Comparison of ENCODE assay signal across 12 mouse cellular contexts in genomic region chr19:7148096-7148495, GRCm38 (mm10). TPM values are rescaled to one million over a fixed set of nuclear protein-coding genes. Genes with fewer than 3 reads are reported as not detected.
DNase-seq lines count a peak whose midpoint lies in the region; ATAC-seq and TF ChIP-seq lines count a peak whose summit lies in the region.
"Had no signal": no experiment of that assay in that cellular context is flagged by ENCODE, and none has a peak within 500 bp of the region (broad histone marks: within the 10 kb centered on the region; RNA-seq: fewer than 3 reads in every experiment).

No protein-coding gene starts in this region.

- peaks cover 61% of the 10 kb centered on the region for H3K4me1 ChIP-seq in hindbrain, embryonic 12.5 days
- H3K4me1 ChIP-seq in hindbrain, embryonic 11.5 days (replicated peaks; ENCODE audit: control insufficient read depth, insufficient read depth, low read length), result peaks cover 16% of the 10 kb centered on the region
- peaks cover 53% of the 10 kb centered on the region for H3K4me1 ChIP-seq in forebrain, embryonic 14.5 days (ENCODE audit: control insufficient read depth, insufficient read depth, low read length)
- peaks cover 31% of the 10 kb centered on the region for H3K4me1 ChIP-seq in heart, embryonic 12.5 days (replicated peaks)
- H3K4me1 ChIP-seq in heart, adult 2 months (ENCODE audit: control insufficient read depth, insufficient read depth, low read length), result peaks cover 4% of the 10 kb centered on the region

- H3K27ac ChIP-seq in hindbrain, embryonic 12.5 days, result peak overlapping the region; percentile 25; the same call in 1 of the 2 replicates
- H3K27ac ChIP-seq in hindbrain, embryonic 11.5 days (ENCODE audit: low read depth, low read length), result no peak overlapping the region
- H3K27ac ChIP-seq in forebrain, embryonic 14.5 days (ENCODE audit: low read depth, low read length), result peak overlapping the region; percentile 86
- H3K27ac ChIP-seq in heart, embryonic 12.5 days (ENCODE audit: poor library complexity, severe bottlenecking), result no peak overlapping the region
- H3K27ac ChIP-seq in heart, adult 2 months, result no peak overlapping the region
- H3K27ac ChIP-seq: liver, embryonic 13.5 days had no signal

- peak overlapping the region; percentile 3; the same call in 1 of the 2 replicates for H3K9ac ChIP-seq in hindbrain, embryonic 12.5 days
- H3K9ac ChIP-seq in hindbrain, embryonic 11.5 days (ENCODE audit: low read depth, low read length), result no peak overlapping the region
- no peak overlapping the region for H3K9ac ChIP-seq in forebrain, embryonic 14.5 days (ENCODE audit: low read length)
- no peak overlapping the region for H3K9ac ChIP-seq in heart, embryonic 12.5 days
- H3K9ac ChIP-seq in heart, adult 2 months (ENCODE audit: low read depth, low read length), result no peak overlapping the region
- H3K9ac ChIP-seq: liver, embryonic 13.5 days had no signal

- ATAC-seq in hindbrain, embryonic 12.5 days (ENCODE audit: low FRiP score), result no peak
- no peak for ATAC-seq in hindbrain, embryonic 11.5 days (ENCODE audit: low FRiP score)
- peak; percentile 38 for ATAC-seq in forebrain, embryonic 14.5 days
- no peak for ATAC-seq in heart, embryonic 12.5 days (ENCODE audit: insufficient number of reproducible peaks, low FRiP score)

- H3K4me3 ChIP-seq in hindbrain, embryonic 12.5 days, result no peak overlapping the region
- H3K4me3 ChIP-seq in hindbrain, embryonic 11.5 days (ENCODE audit: low read depth, low read length), result no peak overlapping the region
- H3K4me3 ChIP-seq in forebrain, embryonic 14.5 days (ENCODE audit: low read depth, low read length), result no peak overlapping the region
- H3K4me3 ChIP-seq in heart, embryonic 12.5 days, result no peak overlapping the region
- H3K4me3 ChIP-seq in heart, adult 2 months, result no peak overlapping the region
- H3K4me3 ChIP-seq: liver, embryonic 13.5 days had no signal

- no peaks in the 10 kb centered on the region for H3K9me3 ChIP-seq in hindbrain, embryonic 12.5 days (replicated peaks)
- no peaks in the 10 kb centered on the region for H3K9me3 ChIP-seq in hindbrain, embryonic 11.5 days (ENCODE audit: control insufficient read depth, low read length)
- no peaks in the 10 kb centered on the region for H3K9me3 ChIP-seq in forebrain, embryonic 14.5 days (replicated peaks; ENCODE audit: control insufficient read depth, low read length)
- H3K9me3 ChIP-seq in heart, embryonic 12.5 days (replicated peaks), result no peaks in the 10 kb centered on the region
- H3K9me3 ChIP-seq: liver, embryonic 13.5 days had no signal

- WGBS in hindbrain, embryonic 12.5 days, result 45% methylated on average over 4 of the region's 4 CpGs
- WGBS in hindbrain, embryonic 11.5 days, result 52% methylated on average over 4 of the region's 4 CpGs
- WGBS in forebrain, embryonic 14.5 days, result 45% methylated on average over 4 of the region's 4 CpGs
- WGBS in heart, embryonic 12.5 days, result 46% methylated on average over 4 of the region's 4 CpGs
- WGBS in heart, adult 2 months, result 35% methylated on average over 4 of the region's 4 CpGs

- TF ChIP-seq POLR2A in brain, embryonic 14.5 days (IDR thresholded peaks at IDR 0.05; ENCODE audit: borderline replicate concordance, extremely low read depth, insufficient read depth, insufficient read length, poor library complexity, severe bottlenecking), result no peak
- no peak for TF ChIP-seq POLR2A in heart, adult 2 months (IDR thresholded peaks at IDR 0.05; ENCODE audit: insufficient read depth, low read depth, low read length)

- peaks cover 26% of the 10 kb centered on the region for H3K27me3 ChIP-seq in hindbrain, embryonic 12.5 days
- peaks cover 6% of the 10 kb centered on the region for H3K27me3 ChIP-seq in hindbrain, embryonic 11.5 days (ENCODE audit: control insufficient read depth, insufficient read depth, low read length)
- H3K27me3 ChIP-seq in forebrain, embryonic 14.5 days (replicated peaks; ENCODE audit: control insufficient read depth, insufficient read depth, low read length), result no peaks in the 10 kb centered on the region
- H3K27me3 ChIP-seq in heart, embryonic 12.5 days (replicated peaks), result peaks cover 74% of the 10 kb centered on the region
- peaks cover 2% of the 10 kb centered on the region; the same call in 1 of the 2 replicates for H3K27me3 ChIP-seq in heart, adult 2 months (ENCODE audit: control insufficient read depth, insufficient read depth, low read length)

- TF ChIP-seq CTCF in brain, embryonic 14.5 days (IDR thresholded peaks at IDR 0.05; ENCODE audit: borderline replicate concordance, extremely low read depth, insufficient read depth, insufficient read length), result no peak
- TF ChIP-seq CTCF in heart, adult 2 months (IDR thresholded peaks at IDR 0.05), result no peak

- DNase-seq in hindbrain, embryonic 11.5 days (ENCODE audit: low spot score), result no peak
- peak; percentile 81 for DNase-seq in brain, embryonic 14.5 days (ENCODE audit: low read depth)
- DNase-seq in forebrain, embryonic 14.5 days (ENCODE audit: low spot score), result peak; percentile 74
- DNase-seq in left cerebral cortex, postnatal 14 days (ENCODE audit: low spot score in 2 of 2), result peak; percentile 56 to 61
- no peak for DNase-seq in lung, postnatal 25 days (ENCODE audit: low spot score)
- no peak for DNase-seq in heart, adult 2 months
- DNase-seq: adrenal gland, adult 8-10 months; liver, embryonic 13.5 days; lung, postnatal 4 days had no signal

- intact Hi-C loops in left cerebral cortex, postnatal 14 days (cut with DNase I), result no loop called here
- intact Hi-C loops in heart, adult 2 months (cut with DNase I), result no loop called here

- H3K79me2 ChIP-seq in heart, adult 2 months (replicated peaks; ENCODE audit: control insufficient read depth, insufficient read depth, low read length), result no peaks in the 10 kb centered on the region

- H3K4me2 ChIP-seq in hindbrain, embryonic 12.5 days (replicated peaks), result no peak overlapping the region
- no peak overlapping the region for H3K4me2 ChIP-seq in hindbrain, embryonic 11.5 days (replicated peaks; ENCODE audit: low read depth, low read length)
- H3K4me2 ChIP-seq in forebrain, embryonic 14.5 days (ENCODE audit: low read length), result no peak overlapping the region
- H3K4me2 ChIP-seq in heart, embryonic 12.5 days, result no peak overlapping the region
- H3K4me2 ChIP-seq: liver, embryonic 13.5 days had no signal

- H3K36me3 ChIP-seq in hindbrain, embryonic 12.5 days, result no peaks in the 10 kb centered on the region
- H3K36me3 ChIP-seq in hindbrain, embryonic 11.5 days (ENCODE audit: control insufficient read depth, insufficient read depth, low read length), result no peaks in the 10 kb centered on the region
- no peaks in the 10 kb centered on the region for H3K36me3 ChIP-seq in forebrain, embryonic 14.5 days (ENCODE audit: control insufficient read depth, insufficient read depth, low read length)
- H3K36me3 ChIP-seq in heart, embryonic 12.5 days, result no peaks in the 10 kb centered on the region
- H3K36me3 ChIP-seq in heart, adult 2 months (ENCODE audit: control insufficient read depth, insufficient read depth, low read length), result no peaks in the 10 kb centered on the region
- H3K36me3 ChIP-seq: liver, embryonic 13.5 days had no signal

- no peak for TF ChIP-seq EP300 in heart, adult 2 months (IDR thresholded peaks at IDR 0.05; ENCODE audit: insufficient read depth, low read depth, low read length)

RNA-seq across cellular contexts. Expression of gene Flrt1, which starts 42.6 kb away (rescaled TPM):
- 5.5 and 6.6 TPM in 2 replicates for polyA plus RNA-seq in hindbrain, embryonic 12.5 days (2016; fragmentation: Nextera tagmentation; extraction: Ambion mirVana)
- polyA plus RNA-seq in hindbrain, embryonic 11.5 days (2014; fragmentation: Nextera tagmentation; extraction: Ambion mirVana), result 4.6 and 5.6 TPM in 2 replicates
- polyA plus RNA-seq in brain, embryonic 14.5 days (2012; rRNA removed), result 2.5 and 4.3 TPM in 2 replicates
- 9.5 and 12.2 TPM in 2 replicates for polyA plus RNA-seq in forebrain, embryonic 14.5 days (2014; fragmentation: Nextera tagmentation; extraction: Ambion mirVana)
- total RNA-seq in left cerebral cortex, postnatal 14 days (2021), result 10 to 100 TPM; 33.0 to 35.2 TPM
- 0.81 and 0.87 TPM in 2 replicates for polyA plus RNA-seq in heart, embryonic 12.5 days (2016; fragmentation: Nextera tagmentation; extraction: Ambion mirVana)
- total RNA-seq in heart, adult 2 months (2021), result 1 to 10 TPM; 1.1 to 1.2 TPM
- 0.84 and 0.94 TPM in 2 replicates for polyA plus RNA-seq in heart, adult 2 months (2012; rRNA removed)
- total RNA-seq: CH12.LX had no signal

RNA-seq across cellular contexts. Expression of gene Otub1, which starts 58.0 kb away (rescaled TPM):
- polyA plus RNA-seq in hindbrain, embryonic 12.5 days (2016; fragmentation: Nextera tagmentation; extraction: Ambion mirVana), result 217 and 218 TPM in 2 replicates
- 246 and 250 TPM in 2 replicates for polyA plus RNA-seq in hindbrain, embryonic 11.5 days (2014; fragmentation: Nextera tagmentation; extraction: Ambion mirVana)
- 209 and 213 TPM in 2 replicates for polyA plus RNA-seq in brain, embryonic 14.5 days (2012; rRNA removed)
- 262 TPM in 2 replicates for polyA plus RNA-seq in forebrain, embryonic 14.5 days (2014; fragmentation: Nextera tagmentation; extraction: Ambion mirVana)
- total RNA-seq in left cerebral cortex, postnatal 14 days (2021), result 100 to 1,000 TPM; 268 to 271 TPM
- polyA plus RNA-seq in heart, embryonic 12.5 days (2016; fragmentation: Nextera tagmentation; extraction: Ambion mirVana), result 151 and 154 TPM in 2 replicates
- 10 to 100 TPM; 62.1 to 70.9 TPM for total RNA-seq in heart, adult 2 months (2021)
- 73.3 and 84.2 TPM in 2 replicates for polyA plus RNA-seq in heart, adult 2 months (2012; rRNA removed)

Comparison
In these comparisons a context has a peak if more than half of its experiments do, and no peak if none do; other contexts are left out.
1. H3K27ac ChIP-seq: peak in hindbrain, embryonic 12.5 days (single experiment) and forebrain, embryonic 14.5 days (single experiment); none in hindbrain, embryonic 11.5 days (single experiment), heart, embryonic 12.5 days (single experiment) and heart, adult 2 months (single experiment).
2. DNase-seq: peak in brain, embryonic 14.5 days (single experiment), forebrain, embryonic 14.5 days (single experiment) and left cerebral cortex, postnatal 14 days (2 of 2); none in hindbrain, embryonic 11.5 days (single experiment), lung, postnatal 25 days (single experiment) and heart, adult 2 months (0 of 2).